Mouse (Mus musculus) MEL (cell line): ENCODE data around the gene Zfp609.

Experiments
- POLR2A ChIP-seq, 2 experiments: IDR thresholded peaks; 2 replicates each; pipeline ENCODE4 v1.6.1; 2011 to 2012; ENCODE audit warnings: low read length in 2 of 2, mild to moderate bottlenecking in 2 of 2, control low read depth in 1 of 2, improper control_type of control experiment in 1 of 2, low read depth in 1 of 2, moderate library complexity in 1 of 2; ENCODE audit not compliant: control insufficient read depth in 1 of 2, insufficient read depth in 1 of 2, poor library complexity in 1 of 2
- ZKSCAN1 ChIP-seq: IDR thresholded peaks from 2 replicates; pipeline ENCODE4 v1.6.1; 2012; ENCODE audit warnings: low read depth, mild to moderate bottlenecking, inconsistent platforms, low read length, improper control_type of control experiment, moderate library complexity

DNA sequence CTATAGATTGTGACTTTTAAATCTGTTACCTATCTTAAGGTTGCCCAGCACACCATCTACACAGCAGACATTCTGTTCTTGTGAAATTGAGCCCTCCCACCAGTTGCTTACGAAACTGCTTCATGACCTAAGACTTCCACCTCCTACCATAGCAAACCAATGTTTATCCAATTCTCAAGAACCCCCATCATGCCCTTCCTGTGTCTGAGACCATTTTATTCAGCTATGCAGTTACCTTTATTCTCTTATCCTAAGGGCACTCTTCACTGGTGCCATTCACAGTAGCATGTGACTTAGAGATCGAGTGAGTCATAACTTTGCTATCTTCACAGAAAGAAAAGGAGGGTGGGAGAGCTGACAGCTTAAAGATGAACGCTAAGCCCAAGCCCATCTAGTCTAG, 1.1 kb upstream of the Zfp609 start:
- TF ChIP-seq ZKSCAN1 (no peak), POLR2A (IDR thresholded peaks at IDR 0.05; ENCODE audit: control insufficient read depth in 1 of 2, insufficient read depth in 1 of 2, low read depth in 1 of 2, low read length in 2 of 2, poor library complexity in 1 of 2) (0 out of 4 replicates have a peak, but pooled peaks of 1 of the 2 experiments have one; percentile 15)
